Mouse (Mus musculus) MEL (cell line): ENCODE data around the gene Ppan. TPM values are rescaled to one million over a fixed set of nuclear protein-coding genes. Genes with fewer than 3 reads are reported as not detected.

Source experiments
- DNase-seq: peaks from one replicate; pipeline ENCODE4 v3.0.0; 2011; ENCODE audit warnings: low read depth, low spot score
- H3K27ac ChIP-seq: 2 replicates; pipeline ENCODE4 v1.5.1; 2012; ENCODE audit warnings: low read depth, mild to moderate bottlenecking, control low read depth, low read length, moderate library complexity; ENCODE audit not compliant: control insufficient read depth
- H3K27me3 ChIP-seq, 2 experiments: fragments of 150-350 bp in 1 of 2; sonication (generic) in 1 of 2; 2 replicates each; pipeline ENCODE4 v1.6.1; 2012; ENCODE audit warnings: low read length in 2 of 2, mild to moderate bottlenecking in 2 of 2, improper control_type of control experiment in 1 of 2, moderate library complexity in 1 of 2; ENCODE audit not compliant: insufficient read depth in 2 of 2, control insufficient read depth in 1 of 2
- H3K36me3 ChIP-seq, 2 experiments: 2 replicates each; pipeline ENCODE4 v1.6.1; 2012 to 2014; ENCODE audit warnings: low read length in 2 of 2, improper control_type of control experiment in 1 of 2, inconsistent platforms in 1 of 2, mild to moderate bottlenecking in 1 of 2; ENCODE audit not compliant: insufficient read depth in 2 of 2, control insufficient read depth in 1 of 2
- H3K4me1 ChIP-seq, 2 experiments: fragments of 150-350 bp in 1 of 2; sonication (generic) in 1 of 2; 2 replicates each; pipeline ENCODE4 v1.6.1; 2012; ENCODE audit warnings: low read length in 2 of 2, improper control_type of control experiment in 1 of 2, mild to moderate bottlenecking in 1 of 2; ENCODE audit not compliant: insufficient read depth in 2 of 2, control insufficient read depth in 1 of 2
- H3K4me3 ChIP-seq, 2 experiments: fragments of 150-350 bp in 1 of 2; sonication (generic) in 1 of 2; 2 replicates each; pipeline ENCODE4 v1.5.1; 2012; ENCODE audit warnings: low read depth in 2 of 2, low read length in 2 of 2, mild to moderate bottlenecking in 2 of 2, moderate library complexity in 2 of 2, control low read depth in 1 of 2, improper control_type of control experiment in 1 of 2; ENCODE audit not compliant: control insufficient read depth in 1 of 2, insufficient read depth in 1 of 2
- H3K79me2 ChIP-seq: 2 replicates; pipeline ENCODE4 v1.6.1; 2012; ENCODE audit warnings: mild to moderate bottlenecking, low read length, moderate library complexity; ENCODE audit not compliant: control insufficient read depth, poor library complexity, insufficient read depth
- H3K9ac ChIP-seq: 2 replicates; pipeline ENCODE4 v1.6.1; 2012; ENCODE audit warnings: low read depth, mild to moderate bottlenecking, control low read depth, low read length, moderate library complexity; ENCODE audit not compliant: control insufficient read depth, poor library complexity, severe bottlenecking
- H3K9me3 ChIP-seq: fragments of 150-350 bp; sonication (generic); replicated peaks from 2 replicates; pipeline ENCODE4 v1.6.1; 2012; ENCODE audit warnings: mild to moderate bottlenecking, low read length, improper control_type of control experiment, moderate library complexity; ENCODE audit not compliant: insufficient read depth
- CHD2 ChIP-seq: IDR thresholded peaks from 2 replicates; pipeline ENCODE4 v1.6.1; 2011; ENCODE audit warnings: low read length, improper control_type of control experiment
- CTCF ChIP-seq, 3 experiments: IDR thresholded peaks in 2 of 3; conservative IDR thresholded peaks in 1 of 3; 2 replicates each; pipeline ENCODE4 v1.5.1; 2011 to 2012; ENCODE audit warnings: low read length in 3 of 3, low read depth in 2 of 3, mild to moderate bottlenecking in 2 of 3, improper control_type of control experiment in 1 of 3, inconsistent platforms in 1 of 3, mixed read lengths in 1 of 3, moderate library complexity in 1 of 3; ENCODE audit not compliant: control insufficient read depth in 1 of 3, insufficient read depth in 1 of 3, poor library complexity in 1 of 3, severe bottlenecking in 1 of 3
- EP300 ChIP-seq, 2 experiments: IDR thresholded peaks; 2 replicates each; pipeline ENCODE4 v1.6.1; 2011; ENCODE audit warnings: improper control_type of control experiment in 2 of 2, low read length in 2 of 2, low read depth in 1 of 2, mild to moderate bottlenecking in 1 of 2
- GATA1 ChIP-seq: IDR thresholded peaks from 2 replicates; pipeline ENCODE4 v1.6.1; 2011; ENCODE audit warnings: low read depth, low read length, improper control_type of control experiment
- MAFK ChIP-seq: IDR thresholded peaks from 2 replicates; pipeline ENCODE4 v1.6.1; 2011; ENCODE audit warnings: low read depth, mild to moderate bottlenecking, low read length, improper control_type of control experiment, borderline replicate concordance
- MAZ ChIP-seq: IDR thresholded peaks from 2 replicates; pipeline ENCODE4 v1.6.1; 2012; ENCODE audit warnings: low read depth, mild to moderate bottlenecking, inconsistent platforms, low read length, improper control_type of control experiment
- MEF2A ChIP-seq: IDR thresholded peaks from 2 replicates; pipeline ENCODE4 v1.6.1; 2014; ENCODE audit warnings: low read depth, mild to moderate bottlenecking, inconsistent platforms, low read length, improper control_type of control experiment; ENCODE audit not compliant: poor library complexity, insufficient replicate concordance, severe bottlenecking; ENCODE audit errors: extremely low read depth
- MYB ChIP-seq: IDR thresholded peaks from 2 replicates; pipeline ENCODE4 v1.6.1; 2011; ENCODE audit warnings: mild to moderate bottlenecking, low read depth, low read length, improper control_type of control experiment
- MYC ChIP-seq: IDR thresholded peaks from 2 replicates; pipeline ENCODE4 v1.6.1; 2011; ENCODE audit warnings: low read depth, mild to moderate bottlenecking, low read length, improper control_type of control experiment, moderate library complexity
- RAD21 ChIP-seq: IDR thresholded peaks from 2 replicates; pipeline ENCODE4 v1.6.1; 2011; ENCODE audit warnings: mild to moderate bottlenecking, low read depth, low read length, improper control_type of control experiment
- SMC3 ChIP-seq: IDR thresholded peaks from 2 replicates; pipeline ENCODE4 v1.6.1; 2011; ENCODE audit warnings: low read depth, low read length, improper control_type of control experiment
- TBP ChIP-seq: IDR thresholded peaks from 2 replicates; pipeline ENCODE4 v1.8.0; 2011; ENCODE audit warnings: low read depth, low read length, improper control_type of control experiment
- UBTF ChIP-seq: IDR thresholded peaks from 2 replicates; pipeline ENCODE4 v1.6.1; 2012; ENCODE audit warnings: low read depth, mild to moderate bottlenecking, inconsistent platforms, low read length, improper control_type of control experiment, moderate library complexity, borderline replicate concordance; ENCODE audit not compliant: insufficient read depth
- USF2 ChIP-seq, 2 experiments: IDR thresholded peaks; 2 replicates each; pipeline ENCODE4 v1.6.1; 2011 to 2012; ENCODE audit warnings: improper control_type of control experiment in 2 of 2, low read length in 2 of 2, borderline replicate concordance in 1 of 2, inconsistent platforms in 1 of 2, low read depth in 1 of 2, mild to moderate bottlenecking in 1 of 2; ENCODE audit not compliant: insufficient read depth in 1 of 2
- ZC3H11A ChIP-seq: IDR thresholded peaks from 2 replicates; pipeline ENCODE4 v1.6.1; 2012; ENCODE audit warnings: low read depth, mild to moderate bottlenecking, inconsistent platforms, low read length, improper control_type of control experiment
- ZKSCAN1 ChIP-seq: IDR thresholded peaks from 2 replicates; pipeline ENCODE4 v1.6.1; 2012; ENCODE audit warnings: low read depth, mild to moderate bottlenecking, inconsistent platforms, low read length, improper control_type of control experiment, moderate library complexity
- polyA plus RNA-seq, 2 experiments: library from polyadenylated mRNA; stranded (reverse) in 1 of 2; unstranded in 1 of 2; fragments of >175 nt in 1 of 2; fragments of >200 nt in 1 of 2; gene quantifications; 2 replicates each; pipeline versions ENCODE4 v1.2.1 to v1.2.4; 2012; ENCODE audit warnings: low replicate concordance in 2 of 2, low read depth in 1 of 2; ENCODE audit not compliant: insufficient read length in 2 of 2, insufficient read depth in 1 of 2, missing spikeins in 1 of 2
- total RNA-seq: library from RNA; depleted of rRNA; stranded (reverse); fragments of 300-350 nt; gene quantifications from 2 replicates; pipeline ENCODE4 v1.2.3, GENCODE M21; 2012

The Ppan gene
- total and polyA plus RNA-seq, 3 experiments, result 251 to 953 (median 763) TPM

- TF ChIP-seq MYC, result peak; percentile 71; the same call in 1 of the 2 replicates
- TF ChIP-seq, all 39 proteins: peak for 7
Measured at GRCm38 (mm10) chr9:20842211-20842610, 45.8 kb upstream of the Ppan start (continued).

GRCm38 (mm10) chr9:20842670-20843069 is 45.3 kb upstream of the Ppan start:
- Histone ChIP-seq H3K79me2 (no peaks in the 10 kb centered on the region), H3K9ac (no peak overlapping the region), H3K27me3 (peaks cover 7 to 12% of the 10 kb centered on the region in 2 experiments), H3K36me3 (0 out of 4 replicates have a peak, but pooled peaks cover 0 to 3% of the 10 kb centered on the region in 2 experiments), H3K27ac (no peak overlapping the region), H3K4me3 (no peak overlapping the region), H3K4me1 (peaks cover 0 to 9% of the 10 kb centered on the region in 2 experiments; a peak in 2 of 4 replicates), H3K9me3 (no peaks in the 10 kb centered on the region)
- DNase-seq, result peak; percentile 73
- peak; percentile 48 for TF ChIP-seq RAD21
- TF ChIP-seq MAZ, result no peak
- peak; percentile 63 for TF ChIP-seq SMC3
- peak; percentile 22 to 96 (median 69) for TF ChIP-seq CTCF (IDR thresholded peaks at IDR 0.05 in 2 of 3, conservative IDR thresholded peaks at IDR 0.05 in 1 of 3; ENCODE audit: control insufficient read depth in 1 of 3, insufficient read depth in 1 of 3, low read depth in 2 of 3, low read length in 3 of 3, poor library complexity in 1 of 3, severe bottlenecking in 1 of 3)

GRCm38 (mm10) chr9:20850179-20850578 is 37.8 kb upstream of the Ppan start:
- H3K4me1 ChIP-seq, result no peaks in the 10 kb centered on the region
- peaks cover 12 to 45% of the 10 kb centered on the region in 2 experiments for H3K27me3 ChIP-seq
- H3K9ac ChIP-seq, result no peak overlapping the region
- H3K4me3 ChIP-seq, result no peak overlapping the region
- DNase-seq, result peak; percentile 63
- H3K9me3 ChIP-seq, result no peaks in the 10 kb centered on the region
- no peaks in the 10 kb centered on the region for H3K79me2 ChIP-seq
- no peak overlapping the region for H3K27ac ChIP-seq
- H3K36me3 ChIP-seq, result no peaks in the 10 kb centered on the region
- TF ChIP-seq CTCF (IDR thresholded peaks at IDR 0.05 in 2 of 3, conservative IDR thresholded peaks at IDR 0.05 in 1 of 3; ENCODE audit: control insufficient read depth in 1 of 3, insufficient read depth in 1 of 3, low read depth in 2 of 3, low read length in 3 of 3, poor library complexity in 1 of 3, severe bottlenecking in 1 of 3), result peak; percentile 54 to 57 (median 54)
- no peak for TF ChIP-seq ZKSCAN1
- no peak for TF ChIP-seq MYB
- TF ChIP-seq USF2 (IDR thresholded peaks at IDR 0.05; ENCODE audit: borderline replicate concordance in 1 of 2, insufficient read depth in 1 of 2, low read depth in 1 of 2, low read length in 2 of 2), result no peak

- peaks cover 0 to 32% of the 10 kb centered on the region in 2 experiments; a peak in 2 of 4 replicates for H3K27me3 ChIP-seq
Measured at GRCm38 (mm10) chr9:20857131-20857530, 30.8 kb upstream of the Ppan start.

More at GRCm38 (mm10) chr9:20857131-20857530, 30.8 kb upstream of the Ppan start:
- no peaks in the 10 kb centered on the region for H3K9me3 ChIP-seq
- no peak for TF ChIP-seq ZC3H11A
- no peak for TF ChIP-seq CHD2
- no peak for TF ChIP-seq MYB
- peak in 1 of 3 experiments; percentile 35; a peak in 3 of 6 replicates for TF ChIP-seq CTCF (IDR thresholded peaks at IDR 0.05 in 2 of 3, conservative IDR thresholded peaks at IDR 0.05 in 1 of 3; ENCODE audit: control insufficient read depth in 1 of 3, insufficient read depth in 1 of 3, low read depth in 2 of 3, low read length in 3 of 3, poor library complexity in 1 of 3, severe bottlenecking in 1 of 3)
- TF ChIP-seq MEF2A, result no peak
- TF ChIP-seq UBTF, result peak; percentile 88; the same call in 1 of the 2 replicates
- no peak for TF ChIP-seq MAFK
- TF ChIP-seq TBP, result peak; percentile 90
- TF ChIP-seq EP300 (IDR thresholded peaks at IDR 0.05; ENCODE audit: low read depth in 1 of 2, low read length in 2 of 2), result no peak
- peak; percentile 59 for TF ChIP-seq GATA1
- H3K36me3 ChIP-seq, result peaks cover 0 to 3% of the 10 kb centered on the region in 2 experiments; a peak in 2 of 4 replicates
- no peak overlapping the region for H3K4me3 ChIP-seq
- H3K4me1 ChIP-seq, result peaks cover 0 to 3% of the 10 kb centered on the region in 2 experiments; a peak in 3 of 4 replicates
- H3K27ac ChIP-seq, result no peak overlapping the region
- no peak overlapping the region for H3K9ac ChIP-seq
- H3K79me2 ChIP-seq, result no peaks in the 10 kb centered on the region
- peak; percentile 99 for DNase-seq
